Mouse (Mus musculus) cerebellum, adult 2 months (tissue): ENCODE measurements at regions not wholly inside any gene's neighbourhood (a gene's known extent, or its start where the extent isn't known, plus 50 kb on each side); places are given as distances from the start of the nearest gene placed in this dataset.

Experiments used
- CTCF ChIP-seq: fragments of 200-500 bp; IDR thresholded peaks from 2 replicates; pipeline ENCODE4 v1.5.1; 2011; ENCODE audit warnings: low read depth, mild to moderate bottlenecking, control low read depth, low read length, moderate library complexity, borderline replicate concordance; ENCODE audit not compliant: insufficient read depth
- POLR2A ChIP-seq: fragments of 200-500 bp; IDR thresholded peaks from 2 replicates; pipeline ENCODE4 v1.6.1; 2011; ENCODE audit warnings: low read length, control low read depth, borderline replicate concordance; ENCODE audit not compliant: insufficient read depth

GRCm38 (mm10) chr8:46931267-46931666 is 55.4 kb upstream of the Enpp6 start:
- TF ChIP-seq POLR2A (no peak), CTCF (no peak)
